Mouse (Mus musculus) embryonic facial prominence, embryonic 14.5 days (tissue): ENCODE results near the gene Nmnat1. TPM values are rescaled to one million over a fixed set of nuclear protein-coding genes. Genes with fewer than 3 reads are reported as not detected.
A peak's percentile ranks its signal among the peaks of the same experiment; 100 is the strongest.

ENCODE experiments used
- ATAC-seq: fragments of 200-750 bp; cut with Nextera tagmentation; 2 replicates; pipeline ENCODE4 v1.8.0; 2017; ENCODE audit warnings: low read depth, moderate number of reproducible peaks, moderate TSS enrichment
- DNase-seq: peaks from one replicate; pipeline ENCODE4 v3.0.0-alpha.2; 2015; ENCODE audit warnings: low spot score
- H3K27ac ChIP-seq: fragments of 300-500 bp; sonication (generic); replicated peaks from 2 replicates; pipeline ENCODE4 v1.5.1; 2014; ENCODE audit warnings: low read depth, mild to moderate bottlenecking, low read length, moderate library complexity
- H3K27me3 ChIP-seq: fragments of 300-500 bp; sonication (generic); replicated peaks from 2 replicates; pipeline ENCODE4 v1.6.1; 2014; ENCODE audit warnings: low read length; ENCODE audit not compliant: control insufficient read depth, insufficient read depth
- H3K36me3 ChIP-seq: fragments of 300-500 bp; sonication (generic); 2 replicates; pipeline ENCODE4 v1.6.1; 2014; ENCODE audit warnings: low read length, mixed read lengths; ENCODE audit not compliant: control insufficient read depth, insufficient read depth
- H3K4me1 ChIP-seq: fragments of 300-500 bp; sonication (generic); 2 replicates; pipeline ENCODE4 v1.6.1; 2014; ENCODE audit warnings: antibody characterized with exemption, low read length; ENCODE audit not compliant: control insufficient read depth, insufficient read depth
- H3K4me2 ChIP-seq: fragments of 300-500 bp; sonication (generic); 2 replicates; pipeline ENCODE4 v1.6.1; 2014; ENCODE audit warnings: low read depth, mild to moderate bottlenecking, low read length, moderate library complexity, mixed read lengths
- H3K4me3 ChIP-seq: fragments of 300-500 bp; sonication (generic); 2 replicates; pipeline ENCODE4 v1.5.1; 2014; ENCODE audit warnings: low read depth, mild to moderate bottlenecking, low read length
- H3K9ac ChIP-seq: fragments of 300-500 bp; sonication (generic); 2 replicates; pipeline ENCODE4 v1.6.1; 2014; ENCODE audit warnings: low read depth, mild to moderate bottlenecking, low read length, moderate library complexity, mixed read lengths
- H3K9me3 ChIP-seq: fragments of 300-500 bp; sonication (generic); 2 replicates; pipeline ENCODE4 v1.6.1; 2016; ENCODE audit warnings: low read length; ENCODE audit not compliant: control insufficient read depth
- WGBS: fragments of 180-500 bp; shearing (Covaris S2); extraction: QIAGEN DNeasy Blood & Tissue Kit; methylation state at CpG from one replicate; pipeline ENCODE4 v1.1.7; 2014; 5-methylcytosine and 5-hydroxymethylcytosine counted together
- polyA plus RNA-seq: library from polyadenylated mRNA; unstranded; fragments of >200 nt; fragmentation: Nextera tagmentation; extraction: Ambion mirVana; gene quantifications from 2 replicates; pipeline ENCODE4 v1.2.1, GENCODE M21; 2014

The Nmnat1 gene
- polyA plus RNA-seq, 1 experiment from 2014 or later, result 7.2 TPM

DNA sequence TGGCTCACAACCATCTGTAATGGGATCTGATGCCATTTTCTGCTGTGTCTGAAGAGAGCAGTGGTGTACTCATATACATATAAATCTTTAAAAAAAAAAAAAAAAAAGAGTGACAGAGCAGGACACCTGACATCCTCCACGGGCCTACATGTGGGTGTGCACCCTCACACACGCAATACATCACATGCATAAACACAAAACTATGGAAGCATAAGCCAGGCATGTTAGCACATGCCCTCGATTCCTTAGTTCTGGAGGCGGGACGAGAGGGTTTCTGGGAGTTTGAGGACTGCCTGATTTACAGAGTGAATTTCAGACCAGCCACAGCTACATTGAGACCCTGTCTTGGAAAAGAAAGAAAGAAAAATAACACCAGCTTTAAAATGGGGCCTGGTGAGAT lies 19.4 kb upstream of the Nmnat1 start:
- H3K4me1 ChIP-seq, result peaks cover 6% of the 10 kb centered on the region; the same call in 1 of the 2 replicates
- 0 out of 2 replicates have a peak overlapping the region, but pooled peaks have one; percentile 2 for H3K4me2 ChIP-seq
- H3K36me3 ChIP-seq, result peaks cover 17% of the 10 kb centered on the region
- no peaks in the 10 kb centered on the region for H3K27me3 ChIP-seq
- H3K9me3 ChIP-seq, result no peaks in the 10 kb centered on the region
- no peak overlapping the region for H3K9ac ChIP-seq
- H3K27ac ChIP-seq, result peak overlapping the region; percentile 35
- H3K4me3 ChIP-seq, result no peak overlapping the region
- 77% methylated on average over 5 of the region's 5 CpGs for WGBS
- DNase-seq, result no peak
- peak; percentile 59 for ATAC-seq

DNA sequence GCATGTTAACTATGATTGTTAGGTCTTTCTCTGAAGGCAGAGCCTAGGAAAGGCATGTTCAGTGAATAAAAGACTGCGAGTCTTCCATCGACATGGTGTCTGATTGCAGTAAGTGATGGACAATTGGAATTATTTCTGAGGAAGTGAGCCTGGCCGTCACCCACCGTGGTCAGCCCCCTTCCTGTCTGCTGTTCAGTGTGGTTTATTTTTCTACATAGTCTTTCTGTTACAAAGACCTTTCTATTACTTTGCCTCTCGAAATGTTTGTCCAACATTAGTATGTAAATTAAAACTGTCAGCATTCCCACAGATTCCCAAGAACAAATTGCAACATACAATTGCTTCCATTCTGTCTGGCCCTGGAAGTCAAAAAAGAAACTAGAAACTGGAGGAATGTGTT lies 14.8 kb upstream of the Nmnat1 start:
- 70% methylated on average over 5 of the region's 5 CpGs for WGBS
- Histone ChIP-seq H3K9ac (no peak overlapping the region), H3K36me3 (peaks cover 56% of the 10 kb centered on the region)

DNA sequence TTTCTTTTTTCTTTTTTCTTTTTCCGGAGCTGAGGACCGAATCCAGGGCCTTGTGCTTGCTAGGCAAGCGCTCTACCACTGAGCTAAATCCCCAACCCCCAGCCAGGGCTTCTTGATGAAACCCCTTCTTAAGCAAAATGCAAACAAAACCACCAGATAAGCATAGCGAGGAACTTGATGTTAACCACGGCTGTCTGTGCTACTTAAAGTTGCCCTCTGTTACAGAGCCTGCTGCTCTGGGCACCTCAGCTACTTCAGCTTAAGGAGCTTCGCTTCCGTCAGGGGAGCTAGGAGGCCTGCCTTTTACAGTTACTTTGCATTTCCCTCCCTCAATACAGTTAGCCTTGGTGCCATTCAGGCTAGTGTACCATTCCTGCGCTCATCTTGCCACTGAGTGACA lies 13.9 kb upstream of the Nmnat1 start:
- Histone ChIP-seq H3K9me3 (no peaks in the 10 kb centered on the region), H3K27ac (no peak overlapping the region), H3K4me1 (no peaks in the 10 kb centered on the region), H3K4me2 (no peak overlapping the region), H3K27me3 (no peaks in the 10 kb centered on the region), H3K9ac (no peak overlapping the region), H3K36me3 (peaks cover 65% of the 10 kb centered on the region), H3K4me3 (no peak overlapping the region)
- no peak for ATAC-seq
- WGBS, result 81% methylated on average over 8 of the region's 8 CpGs
- no peak for DNase-seq

More for the DNA sequence above, 14.8 kb upstream of the Nmnat1 start:
- no peak overlapping the region for H3K4me2 ChIP-seq
- DNase-seq, result no peak
- H3K4me3 ChIP-seq, result no peak overlapping the region
- peaks cover 4% of the 10 kb centered on the region; the same call in 1 of the 2 replicates for H3K4me1 ChIP-seq
- no peak overlapping the region for H3K27ac ChIP-seq
- no peak for ATAC-seq
- no peaks in the 10 kb centered on the region for H3K27me3 ChIP-seq
- no peaks in the 10 kb centered on the region for H3K9me3 ChIP-seq

DNA sequence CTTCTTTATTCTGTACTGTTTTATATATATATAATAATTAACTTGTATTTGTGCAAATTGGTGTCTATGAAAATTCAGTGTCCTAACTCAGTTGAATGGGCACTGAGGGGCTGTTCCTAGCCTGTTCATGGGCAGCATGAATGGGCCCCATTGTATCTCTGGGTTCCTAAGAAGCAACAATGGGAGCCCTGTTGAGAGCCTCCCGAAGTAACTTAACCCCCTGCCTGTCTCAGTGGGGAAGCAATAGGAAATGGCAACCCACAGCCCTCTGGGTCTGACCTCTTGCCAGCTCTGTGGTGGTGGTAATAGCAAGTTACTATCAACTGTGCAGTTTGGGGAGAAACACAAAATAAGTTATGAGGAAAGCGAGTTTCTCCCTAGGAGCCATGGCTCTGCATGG lies 11.6 kb upstream of the Nmnat1 start:
- H3K9ac ChIP-seq, result no peak overlapping the region
- H3K27me3 ChIP-seq, result no peaks in the 10 kb centered on the region
- H3K36me3 ChIP-seq, result peaks cover 77% of the 10 kb centered on the region
- no peak overlapping the region for H3K4me2 ChIP-seq
- H3K27ac ChIP-seq, result peak overlapping the region; percentile 68
- no peaks in the 10 kb centered on the region for H3K4me1 ChIP-seq
- ATAC-seq (peak; percentile 80), DNase-seq (peak; percentile 78)
- no peak overlapping the region for H3K4me3 ChIP-seq
- 18% methylated on average over 2 of the region's 2 CpGs for WGBS
- no peaks in the 10 kb centered on the region for H3K9me3 ChIP-seq

DNA sequence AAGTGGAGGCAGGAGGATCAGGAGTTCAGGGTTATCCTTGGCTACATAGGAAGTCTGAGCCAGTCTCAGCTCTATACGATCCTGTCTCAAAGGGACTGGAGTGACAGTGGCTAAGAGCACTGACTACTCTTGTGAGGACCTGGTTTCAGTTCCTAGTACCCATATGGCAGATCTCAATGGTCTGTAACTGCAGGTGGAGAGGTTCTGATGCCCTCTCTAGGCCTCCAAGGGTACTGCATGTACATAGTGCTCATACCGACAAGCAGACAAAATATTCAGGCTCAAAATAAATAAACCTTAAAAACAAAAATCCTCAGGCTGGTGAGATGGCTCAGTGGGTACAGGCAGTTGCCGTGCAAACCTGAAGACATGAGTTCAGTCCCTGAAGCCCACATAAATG lies 6.1 kb upstream of the Nmnat1 start:
- ATAC-seq, result no peak

DNA sequence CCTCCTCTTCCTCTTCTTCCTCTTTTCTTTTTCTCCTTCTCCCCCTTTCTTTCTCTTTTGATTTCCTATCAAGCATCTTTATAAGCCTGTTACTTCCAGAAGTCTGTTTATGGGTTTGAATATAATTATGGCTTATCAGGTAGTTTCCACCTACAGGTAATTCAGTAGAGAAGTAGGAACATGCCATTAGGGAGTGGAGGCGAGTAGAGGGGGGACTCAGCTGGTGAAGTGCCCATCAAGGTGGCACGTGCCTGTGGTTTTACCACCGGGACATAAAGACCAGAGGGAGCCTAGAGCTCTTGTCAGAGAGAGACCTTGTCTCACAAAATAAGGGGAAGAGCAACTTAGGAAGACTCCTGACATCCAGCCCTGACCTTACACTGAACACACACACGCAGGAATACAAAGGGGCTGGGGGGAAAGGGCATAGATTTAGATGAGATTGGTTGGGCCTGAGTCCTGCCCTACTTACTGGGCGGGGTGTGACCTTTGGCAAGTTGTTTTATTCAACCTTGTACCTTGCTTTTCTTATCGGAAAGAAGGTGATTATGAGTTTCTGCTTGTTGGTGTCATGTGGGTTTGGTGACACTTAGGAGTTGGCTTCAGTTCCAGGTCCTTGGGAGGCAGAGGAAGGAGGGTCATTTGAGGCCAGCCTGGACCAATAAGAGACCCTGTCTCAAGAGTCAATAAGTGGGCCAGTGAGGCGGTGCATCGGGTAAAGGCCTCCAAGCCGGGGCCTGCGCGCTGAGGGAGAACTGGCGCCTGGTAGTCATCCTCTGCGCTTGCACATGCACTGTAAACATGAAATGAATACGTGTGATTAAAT lies 4.6 kb upstream of the Nmnat1 start:
- no peak for ATAC-seq
- no peaks in the 10 kb centered on the region for H3K9me3 ChIP-seq
- 94% methylated on average over 14 of the region's 14 CpGs for WGBS
- DNase-seq, result no peak
- H3K4me1 ChIP-seq, result peaks cover 7% of the 10 kb centered on the region; the same call in 1 of the 2 replicates
- H3K36me3 ChIP-seq, result peaks cover 71% of the 10 kb centered on the region
- H3K27me3 ChIP-seq, result no peaks in the 10 kb centered on the region
- H3K9ac ChIP-seq, result no peak overlapping the region
- H3K4me3 ChIP-seq, result no peak overlapping the region
- no peak overlapping the region for H3K4me2 ChIP-seq
- H3K27ac ChIP-seq, result no peak overlapping the region

More for the DNA sequence above, 6.1 kb upstream of the Nmnat1 start:
- 93% methylated on average over 3 of the region's 3 CpGs for WGBS
- no peak for DNase-seq
- Histone ChIP-seq H3K4me1 (0 out of 2 replicates have a peak, but pooled peaks cover 5% of the 10 kb centered on the region), H3K4me2 (no peak overlapping the region), H3K27ac (no peak overlapping the region), H3K9me3 (no peaks in the 10 kb centered on the region), H3K4me3 (no peak overlapping the region), H3K27me3 (no peaks in the 10 kb centered on the region), H3K36me3 (peaks cover 84% of the 10 kb centered on the region), H3K9ac (no peak overlapping the region)

DNA sequence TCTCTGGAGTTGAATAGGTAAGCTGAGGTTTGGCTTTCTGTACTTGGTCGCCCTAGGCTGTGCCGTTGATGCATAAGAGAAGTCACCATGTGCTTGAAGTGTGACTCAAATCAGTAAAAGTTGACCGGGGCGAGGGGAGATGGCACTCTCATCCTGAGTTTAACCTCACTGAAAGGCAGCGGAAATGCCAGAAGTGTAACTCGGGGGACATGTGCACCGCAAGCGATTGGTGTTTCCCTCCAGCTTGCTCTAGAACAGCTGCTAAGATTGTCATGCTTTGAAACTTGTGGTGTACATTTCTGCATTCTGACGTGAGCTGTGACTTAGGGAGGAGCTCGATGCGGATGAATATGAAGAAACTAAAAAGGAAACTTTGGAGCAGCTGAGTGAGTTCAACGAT lies 2.7 kb upstream of the Nmnat1 start:
- DNase-seq, result no peak
- H3K36me3 ChIP-seq, result peaks cover 54% of the 10 kb centered on the region
- 92% methylated on average over 12 of the region's 12 CpGs for WGBS

DNA sequence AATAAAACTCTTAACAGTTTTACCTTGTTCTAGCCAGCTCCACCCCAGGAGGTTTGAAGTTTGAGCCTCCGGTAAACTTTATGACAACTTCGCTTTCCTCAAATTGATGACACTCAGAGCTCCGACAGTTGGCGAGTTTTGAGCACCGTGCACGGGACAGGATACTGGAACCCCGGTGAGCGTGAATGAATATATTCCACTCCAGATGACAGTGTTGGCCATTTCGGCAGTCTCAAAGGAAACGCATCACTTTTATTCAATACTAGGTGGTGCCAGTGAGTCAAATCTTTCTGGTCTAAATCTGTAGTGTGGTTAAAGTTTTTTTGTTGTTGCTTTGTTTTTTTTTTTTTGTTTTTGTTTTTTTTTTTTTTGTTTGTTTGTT lies 814 bp upstream of the Nmnat1 start:
- Histone ChIP-seq H3K9ac (peak overlapping the region; percentile 77), H3K4me2 (peak overlapping the region; percentile 80), H3K9me3 (no peaks in the 10 kb centered on the region), H3K36me3 (peaks cover 37% of the 10 kb centered on the region), H3K4me3 (peak overlapping the region; percentile 67), H3K27me3 (no peaks in the 10 kb centered on the region), H3K27ac (peak overlapping the region; percentile 40), H3K4me1 (peaks cover 11% of the 10 kb centered on the region; the same call in 1 of the 2 replicates)
- peak; percentile 80 for DNase-seq
- 0 out of 2 replicates have a peak, but pooled peaks have one; percentile 20 for ATAC-seq
- under 1% methylated on average over 10 of the region's 10 CpGs for WGBS

More for the DNA sequence above, 2.7 kb upstream of the Nmnat1 start:
- Histone ChIP-seq H3K27me3 (no peaks in the 10 kb centered on the region), H3K9me3 (no peaks in the 10 kb centered on the region), H3K27ac (no peak overlapping the region), H3K9ac (no peak overlapping the region), H3K4me1 (peaks cover 11% of the 10 kb centered on the region; the same call in 1 of the 2 replicates), H3K4me3 (no peak overlapping the region), H3K4me2 (no peak overlapping the region)
- ATAC-seq, result no peak
